Mouse (Mus musculus) thymus, adult 2 months (tissue): Measurements from ENCODE around the gene D3Ertd751e.

ENCODE experiments used
- CTCF ChIP-seq: fragments of 200-500 bp; IDR thresholded peaks from 2 replicates; pipeline ENCODE4 v1.5.1; 2012; ENCODE audit warnings: mild to moderate bottlenecking, control low read depth, low read length, moderate library complexity, borderline replicate concordance; ENCODE audit not compliant: control insufficient read depth, poor library complexity, insufficient read depth; ENCODE audit errors: extremely low read depth
- POLR2A ChIP-seq: fragments of 200-500 bp; IDR thresholded peaks from 2 replicates; pipeline ENCODE4 v1.6.1; 2012; ENCODE audit warnings: mild to moderate bottlenecking, low read length, control low read depth, moderate library complexity; ENCODE audit not compliant: control insufficient read depth, poor library complexity, insufficient read depth; ENCODE audit errors: extremely low read depth

- no peak for TF ChIP-seq POLR2A
- TF ChIP-seq CTCF: no peak
Measured at GRCm38 (mm10) chr3:41754556-41754955, 12.1 kb downstream of the D3Ertd751e start.
